Mouse (Mus musculus) spleen, embryonic (tissue): ENCODE measurements around the gene Agap2.

ENCODE experiments used
- CTCF ChIA-PET: fragments of 350-600 bp; sonication (Branson Sonifier 250); formaldehyde crosslinking; loops from one replicate; lab custom pipeline; 2022; lab: Charles Lee

The Agap2 gene

DNA sequence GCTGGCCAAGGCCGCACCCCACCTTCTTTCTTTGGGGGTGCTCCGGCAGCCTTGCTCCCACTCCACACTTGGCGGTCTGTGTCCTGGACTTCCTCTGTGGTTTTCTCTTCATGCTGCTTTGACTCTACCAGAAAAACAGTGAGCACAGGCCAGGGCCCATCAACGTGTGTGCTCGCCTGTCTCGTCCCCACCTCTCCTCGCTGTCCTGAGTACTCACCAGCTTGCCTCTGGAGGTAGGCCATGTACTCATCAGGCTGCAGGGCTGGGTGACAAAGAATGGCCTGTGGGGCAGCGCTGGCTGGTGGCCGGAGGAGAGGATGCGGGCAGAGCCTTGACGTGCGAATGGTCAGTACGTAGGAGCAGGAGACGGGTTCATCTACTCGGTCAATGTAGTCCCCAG lies 24.8 kb downstream of the Agap2 start:
- CTCF ChIA-PET = interaction anchor here (0.5 kb wide), 2 partner anchors 183 to 1673 kb away, joined by 4 to 7 read pairs; no protein-coding TSS in a partner anchor

DNA sequence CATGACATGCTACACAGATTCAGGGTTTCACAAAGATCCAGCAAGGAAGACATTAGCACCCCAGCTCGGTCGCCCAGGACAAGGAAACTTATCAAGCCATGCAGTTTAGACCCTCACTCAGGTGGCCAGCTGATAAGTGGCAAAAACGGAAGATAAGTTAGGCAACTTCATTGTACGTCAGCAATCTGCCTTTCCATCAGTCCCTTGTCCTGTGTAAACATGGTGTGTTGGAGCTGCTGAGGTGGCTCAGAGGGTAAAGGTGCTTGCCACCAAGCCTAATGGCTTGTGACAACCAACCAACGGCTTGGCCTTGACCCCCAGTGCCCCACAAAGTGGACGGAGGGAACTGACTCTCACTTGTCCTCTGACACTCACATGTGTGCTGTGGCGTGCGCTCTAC lies 25.3 kb downstream of the Agap2 start:
- CTCF ChIA-PET = interaction anchor here (0.5 kb wide), 2 partner anchors 184 to 1673 kb away, joined by 4 to 7 read pairs; no protein-coding TSS in a partner anchor

GRCm38 (mm10) chr10:127101151-127101550 lies 26.1 kb downstream of the Agap2 start:
- CTCF ChIA-PET = no interaction called here

DNA sequence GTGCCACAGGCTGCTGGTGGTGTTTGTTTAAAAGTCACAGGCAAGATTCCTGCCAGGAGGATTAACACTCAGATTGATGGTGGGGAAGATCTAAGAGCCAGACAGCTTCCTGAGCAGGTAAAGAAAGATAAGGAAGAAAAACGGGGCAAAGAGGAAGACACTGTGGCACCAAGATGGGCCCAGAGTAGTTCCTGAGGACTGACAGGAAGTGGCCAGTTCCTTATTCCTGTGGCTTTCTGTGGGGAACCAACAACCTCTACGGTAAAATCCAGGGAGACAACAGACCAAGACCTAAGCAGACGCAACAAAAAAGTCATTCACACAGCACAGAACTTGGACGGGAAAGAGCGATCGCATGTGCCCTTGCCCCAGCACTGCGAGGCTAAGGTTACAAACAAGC lies 28.5 kb downstream of the Agap2 start:
- CTCF ChIA-PET = no interaction called here

DNA sequence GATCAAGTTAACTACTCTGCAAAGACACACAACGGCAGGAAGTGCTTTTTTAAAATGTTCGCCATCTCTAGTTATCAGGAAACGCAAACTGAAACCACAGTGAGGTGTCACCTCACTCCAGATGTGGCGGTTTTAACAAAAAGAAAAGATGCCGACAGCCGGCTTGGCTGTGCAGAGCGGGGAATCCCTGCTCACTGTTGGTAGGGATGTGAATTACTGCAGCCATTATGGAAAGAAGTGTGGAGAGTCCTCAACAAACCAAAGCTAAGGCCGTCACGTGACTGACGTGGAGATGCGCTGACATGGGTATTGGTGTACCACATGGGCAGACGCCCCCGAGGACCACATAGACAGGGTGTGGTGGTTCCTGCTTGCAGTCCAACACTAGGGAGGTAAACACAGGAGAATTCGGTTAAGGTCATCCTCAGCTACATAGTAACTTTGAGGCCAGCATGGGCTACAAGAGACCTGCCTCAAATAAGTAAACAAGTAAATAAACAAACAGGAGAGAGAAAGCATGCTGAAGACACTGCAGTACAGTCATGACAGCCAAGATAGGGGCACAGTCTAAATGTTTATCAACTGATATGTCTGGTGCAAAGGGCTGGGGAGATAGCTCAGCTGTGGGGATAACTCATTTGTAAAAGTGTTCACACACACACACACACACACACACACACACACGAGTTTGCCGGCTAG lies 32.6 kb downstream of the Agap2 start:
- CTCF ChIA-PET = no interaction called here

- CTCF ChIA-PET = no interaction called here
Measured at GRCm38 (mm10) chr10:127108262-127108583, 33.1 kb downstream of the Agap2 start.

- CTCF ChIA-PET = interaction anchor here (0.6 kb wide), 2 partner anchors 42 to 980 kb away, joined by 3 to 9 read pairs; partner anchors contain the start of gene Baz2a
Measured at GRCm38 (mm10) chr10:127111001-127111887, 36.2 kb downstream of the Agap2 start.

DNA sequence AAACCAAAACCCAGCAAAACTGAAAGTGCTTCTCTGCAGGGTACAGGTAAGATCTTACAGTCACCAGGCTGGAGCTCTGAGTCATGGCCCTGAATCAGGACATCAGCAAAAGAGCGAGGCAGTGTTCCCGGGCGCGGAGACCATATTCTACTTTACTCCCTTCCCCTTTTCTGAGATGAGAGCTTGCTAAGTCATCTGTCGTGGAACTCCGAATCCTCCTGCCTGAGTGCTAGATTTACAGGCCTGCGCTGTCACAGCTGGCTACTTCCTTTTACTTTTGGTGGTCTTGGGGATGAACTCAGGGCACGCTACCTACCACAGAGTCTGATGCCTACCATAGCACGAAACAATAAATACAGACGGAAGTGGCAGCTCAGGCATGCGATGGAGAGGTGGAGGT lies 39.3 kb downstream of the Agap2 start:
- CTCF ChIA-PET = interaction anchor here (0.6 to 1.2 kb wide), 3 partner anchors 9 to 117 kb away, joined by 3 to 5 read pairs (median 4); no protein-coding TSS in a partner anchor

GRCm38 (mm10) chr10:127115068-127115467 lies 40.0 kb downstream of the Agap2 start:
- CTCF ChIA-PET = interaction anchor here (0.7 kb wide), 1 partner anchor 65 kb away, joined by 3 read pairs; no protein-coding TSS in a partner anchor

DNA sequence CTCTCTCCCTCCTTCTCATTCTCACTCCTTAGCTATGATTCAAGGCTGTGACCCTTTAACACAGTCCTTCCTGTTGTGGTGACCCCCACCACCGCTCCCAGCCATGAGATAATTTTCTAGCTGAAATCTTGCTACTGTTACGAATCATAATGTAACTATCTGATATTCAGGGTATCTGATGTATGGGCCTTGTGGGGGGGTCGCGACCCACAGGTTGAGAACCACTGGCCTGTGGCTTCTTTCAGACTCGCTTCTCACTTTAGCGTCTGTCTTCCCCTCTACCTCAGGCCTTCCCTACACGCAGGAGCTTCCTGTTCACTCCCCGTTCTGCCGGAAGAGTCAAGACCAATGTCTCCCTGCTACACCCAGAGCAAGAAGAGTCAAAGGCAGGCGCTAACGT lies 43.4 kb downstream of the Agap2 start:
- CTCF ChIA-PET = interaction anchor here (0.6 kb wide), 1 partner anchor 401 kb away, joined by 8 read pairs; no protein-coding TSS in a partner anchor

DNA sequence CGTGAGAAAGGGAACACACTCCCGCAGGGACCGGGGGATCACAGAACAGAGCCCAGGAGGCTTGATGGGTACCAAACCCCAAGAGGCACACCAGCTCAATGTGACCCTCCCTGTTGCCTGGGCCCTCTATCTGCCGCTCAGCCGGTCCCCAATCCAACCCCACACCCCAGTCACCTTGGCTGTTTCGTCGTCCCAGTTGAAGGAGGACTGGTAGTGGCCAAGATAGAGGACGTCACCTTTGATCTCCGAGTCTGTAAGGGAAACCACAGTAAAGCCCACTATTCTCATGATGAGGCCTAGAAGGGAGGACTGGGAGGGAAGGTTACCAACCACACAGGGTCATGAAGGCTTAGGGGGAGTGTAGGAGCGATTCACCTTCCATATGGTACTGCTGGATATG lies 44.1 kb downstream of the Agap2 start:
- CTCF ChIA-PET = no interaction called here

- CTCF ChIA-PET = no interaction called here
Measured at GRCm38 (mm10) chr10:127120301-127121065, 45.4 kb downstream of the Agap2 start.

- CTCF ChIA-PET = no interaction called here
Measured at GRCm38 (mm10) chr10:127121066-127121477, 46.0 kb downstream of the Agap2 start, which contains the start of gene Os9. Os9 (minus strand) TSS chr10:127121131.

- CTCF ChIA-PET = interaction anchor here (1.0 kb wide), 1 partner anchor 12 kb away, joined by 4 read pairs; no protein-coding TSS in a partner anchor
Measured at GRCm38 (mm10) chr10:127122018-127122417, 46.9 kb downstream of the Agap2 start.

DNA sequence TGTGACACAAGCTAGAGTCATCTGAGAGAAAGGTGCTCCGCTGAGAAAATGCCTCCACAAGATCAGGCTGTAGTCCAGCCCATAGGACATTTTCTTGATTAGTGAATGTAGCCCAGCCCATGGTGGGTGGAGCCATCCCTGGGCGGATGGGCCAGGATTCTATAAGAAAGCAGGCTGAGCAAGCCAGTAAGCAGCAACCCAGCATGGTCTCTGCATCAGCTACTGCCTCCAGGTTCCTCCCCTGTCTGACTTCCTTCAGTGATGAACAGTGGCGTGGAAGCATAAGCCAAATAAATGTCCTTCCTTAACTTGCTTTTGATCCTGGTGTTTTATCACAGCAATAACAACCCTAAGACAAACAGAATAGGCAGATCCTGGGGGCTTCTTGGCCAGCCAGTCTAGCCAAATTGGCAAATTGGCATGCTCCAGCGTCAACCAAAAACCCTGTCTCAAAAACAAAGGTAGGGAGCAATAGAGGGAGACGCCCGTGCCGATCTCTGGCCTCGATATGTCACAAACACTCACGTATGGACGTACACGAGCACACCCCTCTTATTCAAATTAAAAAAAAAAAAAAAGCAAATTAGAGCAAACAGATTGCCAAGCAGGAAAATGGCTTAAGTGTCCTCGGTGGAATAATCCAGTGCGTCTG lies 47.8 kb downstream of the Agap2 start:
- CTCF ChIA-PET = interaction anchor here (0.7 to 1.2 kb wide), 4 partner anchors 9 to 48 kb away, joined by 4 to 7 read pairs (median 4); no protein-coding TSS in a partner anchor

- CTCF ChIA-PET = interaction anchor here (0.7 to 1.5 kb wide), 4 partner anchors 9 to 47 kb away, joined by 3 to 7 read pairs (median 4); no protein-coding TSS in a partner anchor
Measured at GRCm38 (mm10) chr10:127123436-127123805, 48.3 kb downstream of the Agap2 start.

DNA sequence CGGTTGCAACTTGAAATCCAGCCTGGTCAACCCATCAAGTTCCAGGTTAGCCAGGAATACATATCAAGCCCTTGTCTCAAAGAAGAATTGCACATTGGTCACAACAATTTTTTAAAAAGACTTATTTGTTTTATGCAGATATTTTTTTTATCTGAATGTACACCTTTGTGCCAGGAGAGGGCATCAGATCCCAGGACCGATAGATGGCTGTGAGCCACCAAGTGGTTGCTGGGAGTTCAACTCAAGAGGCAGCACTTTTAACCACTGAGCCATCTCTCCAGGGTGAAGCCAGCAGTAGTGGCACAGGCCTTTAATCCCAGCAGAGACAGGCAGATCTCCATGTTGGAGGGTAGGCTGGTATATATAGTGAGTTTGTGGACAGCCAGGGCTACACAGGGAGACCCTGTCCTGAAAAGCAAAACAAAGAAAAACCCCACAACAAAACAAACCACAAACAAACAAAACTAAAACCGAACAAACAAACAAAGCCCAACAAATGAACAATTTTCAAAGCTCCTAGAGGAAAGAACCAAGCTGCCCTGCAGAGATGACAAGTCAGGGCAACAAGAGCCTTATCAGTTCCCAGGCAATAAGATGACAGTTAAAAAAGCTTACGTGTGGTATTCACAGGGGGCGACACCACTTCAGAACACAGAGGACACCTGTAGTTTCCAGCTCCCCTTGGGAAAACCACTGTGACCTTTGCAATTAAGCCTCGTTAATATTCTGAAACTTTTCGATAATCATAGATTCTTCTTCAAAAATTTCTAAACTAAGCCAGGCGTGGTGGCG lies 50.3 kb downstream of the Agap2 start:
- CTCF ChIA-PET = interaction anchor here (1.3 to 1.7 kb wide), 2 partner anchors 46 to 48 kb away, joined by 6 to 11 read pairs; no protein-coding TSS in a partner anchor

DNA sequence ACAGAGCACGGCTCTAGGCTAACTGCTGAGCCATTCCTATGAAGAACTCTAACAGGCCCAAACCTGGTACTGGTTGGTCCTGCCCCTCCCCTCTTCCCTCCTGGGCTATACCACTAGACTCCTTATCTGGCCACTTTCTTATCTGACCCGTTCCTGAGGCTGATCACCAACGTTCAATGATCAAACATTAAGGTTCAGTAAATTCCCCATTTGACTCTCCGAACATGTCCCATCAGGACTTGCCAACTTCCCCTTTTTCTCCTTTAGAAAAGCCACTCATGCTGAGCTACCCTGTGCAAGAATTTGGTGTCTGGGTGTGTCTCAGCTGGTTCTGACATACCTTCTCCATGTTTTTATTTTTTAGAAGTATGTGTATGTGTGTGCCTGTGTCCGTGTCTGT lies 51.5 kb downstream of the Agap2 start:
- CTCF ChIA-PET = no interaction called here

- CTCF ChIA-PET = interaction anchor here (0.6 to 1.1 kb wide), 2 partner anchors 14 to 25 kb away, joined by 8 to 13 read pairs; no protein-coding TSS in a partner anchor
Measured at GRCm38 (mm10) chr10:127127711-127128279, 52.7 kb downstream of the Agap2 start.
